Mouse (Mus musculus) liver, embryonic 15.5 days (tissue): Measurements from ENCODE around the gene Arhgap22. TPM values are rescaled to one million over a fixed set of nuclear protein-coding genes. Genes with fewer than 3 reads are reported as not detected.

Source experiments
- ATAC-seq: fragments of 200-750 bp; cut with Nextera tagmentation; 2 replicates; pipeline ENCODE4 v1.8.0; 2017; ENCODE audit warnings: moderate number of reproducible peaks, mild to moderate bottlenecking, moderate library complexity; ENCODE audit not compliant: insufficient read depth
- H3K27ac ChIP-seq: fragments of 300-500 bp; sonication (generic); replicated peaks from 2 replicates; pipeline ENCODE4 v1.5.1; 2015; ENCODE audit warnings: mild to moderate bottlenecking, inconsistent platforms
- H3K27me3 ChIP-seq: fragments of 300-500 bp; sonication (generic); 2 replicates; pipeline ENCODE4 v1.6.1; 2015; ENCODE audit warnings: mild to moderate bottlenecking, inconsistent platforms
- H3K36me3 ChIP-seq: fragments of 300-500 bp; sonication (generic); replicated peaks from 2 replicates; pipeline ENCODE4 v1.6.1; 2015; ENCODE audit warnings: moderate library complexity, mild to moderate bottlenecking, inconsistent platforms
- H3K4me1 ChIP-seq: fragments of 300-500 bp; sonication (generic); replicated peaks from 2 replicates; pipeline ENCODE4 v1.6.1; 2015; ENCODE audit warnings: inconsistent platforms
- H3K4me2 ChIP-seq: fragments of 300-500 bp; sonication (generic); 2 replicates; pipeline ENCODE4 v1.6.1; 2015; ENCODE audit warnings: moderate library complexity, mild to moderate bottlenecking, inconsistent platforms
- H3K4me3 ChIP-seq: fragments of 300-500 bp; sonication (generic); replicated peaks from 2 replicates; pipeline ENCODE4 v1.5.1; 2015; ENCODE audit warnings: mild to moderate bottlenecking, inconsistent platforms
- H3K9ac ChIP-seq: fragments of 300-500 bp; sonication (generic); 2 replicates; pipeline ENCODE4 v1.6.1; 2015; ENCODE audit warnings: moderate library complexity, mild to moderate bottlenecking, inconsistent platforms
- H3K9me3 ChIP-seq: fragments of 300-500 bp; sonication (generic); replicated peaks from 2 replicates; pipeline ENCODE4 v1.6.1; 2016; ENCODE audit warnings: inconsistent platforms
- WGBS: fragments of 180-500 bp; shearing (Covaris S2); methylation state at CpG from one replicate; pipeline ENCODE4 v1.1.7; 2015; ENCODE audit warnings: mixed read lengths; ENCODE audit not compliant: insufficient replicate concordance; 5-methylcytosine and 5-hydroxymethylcytosine counted together
- polyA plus RNA-seq: library from polyadenylated mRNA; unstranded; fragments of >200 nt; fragmentation: Nextera tagmentation; extraction: Ambion mirVana; gene quantifications from 2 replicates; pipeline ENCODE4 v1.2.1, GENCODE M21; 2015

Arhgap22 gene
- polyA plus RNA-seq, 1 experiment from 2014 or later: 3.6 TPM

- Histone ChIP-seq H3K4me3 (no peak overlapping the region), H3K9me3 (no peaks in the 10 kb centered on the region), H3K4me2 (no peak overlapping the region), H3K9ac (no peak overlapping the region), H3K27ac (no peak overlapping the region), H3K36me3 (no peaks in the 10 kb centered on the region), H3K4me1 (no peaks in the 10 kb centered on the region; the same call in 1 of the 2 replicates), H3K27me3 (peaks cover 16% of the 10 kb centered on the region)
- WGBS: 0% methylated on average over 4 of the region's 4 CpGs
- no peak; the same call in 1 of the 2 replicates for ATAC-seq
Measured at GRCm38 (mm10) chr14:33313624-33314023, 99.8 kb downstream of the Arhgap22 start.

GRCm38 (mm10) chr14:33314160-33314559 is 100.3 kb downstream of the Arhgap22 start:
- H3K27ac ChIP-seq: no peak overlapping the region
- H3K4me1 ChIP-seq: no peaks in the 10 kb centered on the region; the same call in 1 of the 2 replicates
- H3K9ac ChIP-seq: no peak overlapping the region
- 38% methylated on average over 7 of the region's 7 CpGs for WGBS
- H3K9me3 ChIP-seq: no peaks in the 10 kb centered on the region
- H3K36me3 ChIP-seq: no peaks in the 10 kb centered on the region
- peaks cover 21% of the 10 kb centered on the region for H3K27me3 ChIP-seq
- no peak overlapping the region for H3K4me2 ChIP-seq
- H3K4me3 ChIP-seq: no peak overlapping the region
- ATAC-seq: no peak; the same call in 1 of the 2 replicates

GRCm38 (mm10) chr14:33315111-33315510 is 101.3 kb downstream of the Arhgap22 start:
- H3K4me3 ChIP-seq: no peak overlapping the region
- no peak overlapping the region for H3K9ac ChIP-seq
- WGBS: 50% methylated on average over 5 of the region's 5 CpGs
- no peaks in the 10 kb centered on the region for H3K36me3 ChIP-seq
- no peak for ATAC-seq
- H3K27ac ChIP-seq: no peak overlapping the region
- H3K4me2 ChIP-seq: no peak overlapping the region
- H3K27me3 ChIP-seq: peaks cover 31% of the 10 kb centered on the region
- H3K9me3 ChIP-seq: no peaks in the 10 kb centered on the region
- H3K4me1 ChIP-seq: peaks cover 6% of the 10 kb centered on the region; the same call in 1 of the 2 replicates

- no peak overlapping the region for H3K27ac ChIP-seq
- no peak overlapping the region for H3K9ac ChIP-seq
- 57% methylated on average over 4 of the region's 4 CpGs for WGBS
- no peak overlapping the region for H3K4me3 ChIP-seq
- no peaks in the 10 kb centered on the region for H3K36me3 ChIP-seq
- H3K27me3 ChIP-seq: peaks cover 37% of the 10 kb centered on the region
- H3K9me3 ChIP-seq: no peaks in the 10 kb centered on the region
- H3K4me1 ChIP-seq: peaks cover 9% of the 10 kb centered on the region; the same call in 1 of the 2 replicates
- no peak overlapping the region for H3K4me2 ChIP-seq
- ATAC-seq: no peak
Measured at GRCm38 (mm10) chr14:33315771-33316170, 101.9 kb downstream of the Arhgap22 start.

- Histone ChIP-seq H3K36me3 (no peaks in the 10 kb centered on the region), H3K4me3 (no peak overlapping the region), H3K4me2 (no peak overlapping the region), H3K9me3 (no peaks in the 10 kb centered on the region), H3K27ac (no peak overlapping the region), H3K4me1 (peaks cover 22% of the 10 kb centered on the region), H3K9ac (no peak overlapping the region), H3K27me3 (peaks cover 50% of the 10 kb centered on the region)
- 31% methylated on average over 6 of the region's 6 CpGs for WGBS
- no peak for ATAC-seq
Measured at GRCm38 (mm10) chr14:33317946-33318345, 104.1 kb downstream of the Arhgap22 start.

GRCm38 (mm10) chr14:33319541-33320521 is 106.0 kb downstream of the Arhgap22 start:
- H3K27me3 ChIP-seq: peaks cover 50% of the 10 kb centered on the region
- peaks cover 22% of the 10 kb centered on the region for H3K4me1 ChIP-seq
- peak overlapping the region; percentile 71 for H3K4me2 ChIP-seq
- WGBS: under 1% methylated on average over 102 of the region's 106 CpGs
- H3K9me3 ChIP-seq: no peaks in the 10 kb centered on the region
- ATAC-seq: peak; percentile 52
- H3K36me3 ChIP-seq: no peaks in the 10 kb centered on the region
- peak overlapping the region; percentile 25; the same call in 1 of the 2 replicates for H3K9ac ChIP-seq
- peak overlapping the region; percentile 61 for H3K4me3 ChIP-seq
- H3K27ac ChIP-seq: peak overlapping the region; percentile 41

GRCm38 (mm10) chr14:33320856-33321255 is 107.0 kb downstream of the Arhgap22 start:
- Histone ChIP-seq H3K4me3 (peak overlapping the region; percentile 61), H3K4me2 (peak overlapping the region; percentile 71), H3K27ac (0 out of 2 replicates have a peak overlapping the region, but pooled peaks have one; percentile 6), H3K27me3 (peaks cover 50% of the 10 kb centered on the region), H3K9me3 (no peaks in the 10 kb centered on the region), H3K36me3 (no peaks in the 10 kb centered on the region), H3K4me1 (peaks cover 22% of the 10 kb centered on the region), H3K9ac (no peak overlapping the region)
- ATAC-seq: no peak
- 13% methylated on average over 7 of the region's 7 CpGs for WGBS

- H3K27me3 ChIP-seq: peaks cover 44% of the 10 kb centered on the region
- H3K4me3 ChIP-seq: no peak overlapping the region
- H3K9me3 ChIP-seq: no peaks in the 10 kb centered on the region
- H3K36me3 ChIP-seq: no peaks in the 10 kb centered on the region
- WGBS: 19% methylated on average over 7 of the region's 7 CpGs
- H3K27ac ChIP-seq: no peak overlapping the region
- no peak for ATAC-seq
- peaks cover 22% of the 10 kb centered on the region for H3K4me1 ChIP-seq
- no peak overlapping the region; the same call in 1 of the 2 replicates for H3K4me2 ChIP-seq
- H3K9ac ChIP-seq: no peak overlapping the region
Measured at GRCm38 (mm10) chr14:33322661-33323088, 108.8 kb downstream of the Arhgap22 start.

- Histone ChIP-seq H3K36me3 (no peaks in the 10 kb centered on the region), H3K9ac (no peak overlapping the region), H3K4me3 (no peak overlapping the region), H3K27me3 (peaks cover 25% of the 10 kb centered on the region), H3K4me2 (no peak overlapping the region), H3K27ac (no peak overlapping the region), H3K9me3 (no peaks in the 10 kb centered on the region), H3K4me1 (peaks cover 22% of the 10 kb centered on the region)
- ATAC-seq: no peak
- 22% methylated on average over 6 of the region's 6 CpGs for WGBS
Measured at GRCm38 (mm10) chr14:33324556-33324955, 110.7 kb downstream of the Arhgap22 start.

GRCm38 (mm10) chr14:33328369-33328768 is 114.5 kb downstream of the Arhgap22 start:
- WGBS: 59% methylated on average over 5 of the region's 5 CpGs
- Histone ChIP-seq H3K9ac (no peak overlapping the region), H3K4me1 (no peaks in the 10 kb centered on the region), H3K36me3 (no peaks in the 10 kb centered on the region), H3K4me3 (no peak overlapping the region), H3K9me3 (no peaks in the 10 kb centered on the region), H3K4me2 (no peak overlapping the region), H3K27ac (no peak overlapping the region), H3K27me3 (no peaks in the 10 kb centered on the region)
- ATAC-seq: no peak

GRCm38 (mm10) chr14:33329297-33329805 is 115.5 kb downstream of the Arhgap22 start:
- ATAC-seq: no peak
- no peak overlapping the region for H3K27ac ChIP-seq
- no peaks in the 10 kb centered on the region for H3K9me3 ChIP-seq
- no peaks in the 10 kb centered on the region for H3K4me1 ChIP-seq
- no peaks in the 10 kb centered on the region for H3K27me3 ChIP-seq
- no peaks in the 10 kb centered on the region for H3K36me3 ChIP-seq
- H3K4me2 ChIP-seq: no peak overlapping the region
- WGBS: 63% methylated on average over 5 of the region's 5 CpGs
- H3K4me3 ChIP-seq: no peak overlapping the region
- H3K9ac ChIP-seq: no peak overlapping the region
